Mouse (Mus musculus): ENCODE data around the gene Nop16. TPM values are rescaled to one million over a fixed set of nuclear protein-coding genes. Genes with fewer than 3 reads are reported as not detected.

The Nop16 gene
- polyA plus RNA-seq, 1 experiment from 2014 or later: 78.8 TPM

DNA sequence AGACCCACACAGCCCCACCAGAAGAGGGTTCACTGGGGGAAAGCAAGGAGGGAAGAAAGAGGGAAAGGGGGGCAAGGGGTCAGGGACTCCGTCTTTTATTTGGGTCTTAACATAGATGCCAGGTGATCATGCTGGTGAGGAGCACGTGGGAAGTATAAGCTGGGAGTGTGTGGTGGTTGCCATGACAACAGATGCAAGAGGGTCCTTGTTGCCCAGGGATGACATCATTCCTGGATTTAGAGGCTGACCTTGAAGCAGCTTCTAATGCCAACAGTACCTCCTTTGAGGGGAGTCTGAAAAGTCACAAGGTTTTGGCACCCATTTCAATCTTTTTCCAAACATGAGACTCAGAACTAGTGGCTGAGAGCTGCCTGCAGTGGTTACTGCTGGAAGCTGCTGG, 18.3 kb downstream of the Nop16 start:
- Histone ChIP-seq H3K4me3 (no peak overlapping the region), H3K9me3 (no peaks in the 10 kb centered on the region), H3K4me1 (peaks cover 12% of the 10 kb centered on the region), H3K27ac (no peak overlapping the region), H3K27me3 (no peaks in the 10 kb centered on the region), H3K9ac (no peak overlapping the region), H3K4me2 (no peak overlapping the region), H3K36me3 (no peaks in the 10 kb centered on the region)
- WGBS: 21% methylated on average over 2 of the region's 2 CpGs
- ATAC-seq (ENCODE audit: borderline replicate concordance, extremely low read depth, low FRiP score, low TSS enrichment): no peak

GRCm38 (mm10) chr13:54570736-54571135, 19.2 kb downstream of the Nop16 start:
- peaks cover 8% of the 10 kb centered on the region for H3K4me1 ChIP-seq
- H3K9me3 ChIP-seq: no peaks in the 10 kb centered on the region
- WGBS: 68% methylated on average over 4 of the region's 4 CpGs
- H3K27me3 ChIP-seq: no peaks in the 10 kb centered on the region
- H3K4me3 ChIP-seq: no peak overlapping the region
- H3K9ac ChIP-seq: no peak overlapping the region
- H3K4me2 ChIP-seq: no peak overlapping the region
- no peaks in the 10 kb centered on the region for H3K36me3 ChIP-seq
- no peak overlapping the region for H3K27ac ChIP-seq
- no peak for ATAC-seq (ENCODE audit: borderline replicate concordance, extremely low read depth, low FRiP score, low TSS enrichment)

DNA sequence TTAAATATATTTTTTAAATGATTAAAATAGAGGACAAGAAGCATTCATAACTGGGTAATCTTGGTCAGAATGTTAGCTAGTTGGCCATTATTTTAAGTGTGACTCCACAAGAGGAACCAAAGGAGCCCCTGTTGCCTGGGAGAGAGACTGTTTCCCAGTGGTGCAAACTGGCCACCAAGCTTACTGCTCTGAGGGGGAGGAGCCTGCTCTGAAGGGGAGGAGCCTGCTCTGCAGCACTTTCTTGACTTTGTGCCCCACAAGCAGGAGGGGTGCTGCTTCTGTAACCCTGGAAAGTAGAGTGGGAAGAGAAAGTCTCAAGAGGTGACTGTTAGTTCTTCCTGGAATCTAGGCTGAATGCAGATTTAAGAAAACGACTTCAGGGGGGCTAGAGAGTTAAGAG, 20.6 kb downstream of the Nop16 start:
- no peaks in the 10 kb centered on the region for H3K27me3 ChIP-seq
- no peak overlapping the region for H3K9ac ChIP-seq
- no peaks in the 10 kb centered on the region for H3K9me3 ChIP-seq
- peaks cover 9% of the 10 kb centered on the region for H3K4me1 ChIP-seq
- ATAC-seq (ENCODE audit: borderline replicate concordance, extremely low read depth, low FRiP score, low TSS enrichment): no peak
- H3K27ac ChIP-seq: no peak overlapping the region
- no peak overlapping the region for H3K4me3 ChIP-seq
- no peak overlapping the region for H3K4me2 ChIP-seq
- H3K36me3 ChIP-seq: no peaks in the 10 kb centered on the region
- 32% methylated on average over 1 of the region's 1 CpGs for WGBS

- Histone ChIP-seq H3K4me3 (no peak overlapping the region), H3K9me3 (no peaks in the 10 kb centered on the region), H3K27ac (no peak overlapping the region), H3K9ac (no peak overlapping the region), H3K27me3 (no peaks in the 10 kb centered on the region), H3K4me2 (no peak overlapping the region), H3K4me1 (peaks cover 15% of the 10 kb centered on the region), H3K36me3 (no peaks in the 10 kb centered on the region)
- 32% methylated on average over 5 of the region's 5 CpGs for WGBS
- no peak for ATAC-seq (ENCODE audit: borderline replicate concordance, extremely low read depth, low FRiP score, low TSS enrichment)
Observed at GRCm38 (mm10) chr13:54568380-54568779, 21.5 kb downstream of the Nop16 start.

DNA sequence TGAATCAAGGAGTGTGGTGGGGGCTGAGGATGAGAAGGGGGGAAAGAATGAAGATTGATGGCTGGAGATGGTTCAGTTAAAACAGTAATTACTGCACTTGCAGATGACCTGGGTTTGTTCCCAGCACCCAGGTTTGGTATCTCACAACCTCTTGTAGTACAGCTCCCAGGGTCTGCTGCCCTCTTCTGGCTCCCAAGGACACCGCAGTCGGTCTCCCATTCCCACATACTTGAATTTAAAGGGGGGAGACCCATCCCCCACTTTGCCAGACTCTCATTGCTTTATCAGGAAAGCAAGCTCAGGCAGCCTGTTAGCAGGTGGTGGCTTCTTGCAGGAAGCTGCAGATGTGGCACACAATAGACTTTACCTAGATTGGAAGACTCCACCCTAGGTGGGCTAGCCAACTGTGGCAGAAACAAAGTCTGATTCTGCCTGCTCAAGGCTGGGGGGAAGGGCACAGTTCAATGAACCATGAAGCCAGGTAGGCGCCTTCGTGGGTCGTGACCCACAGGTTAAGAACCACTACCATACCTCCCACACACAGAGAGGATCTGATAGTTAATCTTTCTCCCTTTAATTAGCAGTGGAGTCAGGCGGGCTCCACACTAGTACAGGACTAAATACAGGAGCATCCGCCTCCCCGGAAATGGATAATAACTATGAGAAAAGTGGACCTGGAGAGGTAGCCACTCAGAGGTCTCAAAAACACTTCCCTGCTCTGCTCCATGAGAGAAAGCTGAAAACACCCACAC, 24.1 kb downstream of the Nop16 start:
- H3K4me3 ChIP-seq: peak overlapping the region; percentile 98
- 50% methylated on average over 8 of the region's 8 CpGs for WGBS
- peak overlapping the region; percentile 71 for H3K4me2 ChIP-seq
- H3K27me3 ChIP-seq: no peaks in the 10 kb centered on the region
- peaks cover 11% of the 10 kb centered on the region for H3K36me3 ChIP-seq
- H3K27ac ChIP-seq: peak overlapping the region; percentile 26; the same call in 1 of the 2 replicates
- no peak overlapping the region; the same call in 1 of the 2 replicates for H3K9ac ChIP-seq
- no peaks in the 10 kb centered on the region for H3K9me3 ChIP-seq
- peaks cover 15% of the 10 kb centered on the region for H3K4me1 ChIP-seq
- ATAC-seq (ENCODE audit: borderline replicate concordance, extremely low read depth, low FRiP score, low TSS enrichment): peak; percentile 60

DNA sequence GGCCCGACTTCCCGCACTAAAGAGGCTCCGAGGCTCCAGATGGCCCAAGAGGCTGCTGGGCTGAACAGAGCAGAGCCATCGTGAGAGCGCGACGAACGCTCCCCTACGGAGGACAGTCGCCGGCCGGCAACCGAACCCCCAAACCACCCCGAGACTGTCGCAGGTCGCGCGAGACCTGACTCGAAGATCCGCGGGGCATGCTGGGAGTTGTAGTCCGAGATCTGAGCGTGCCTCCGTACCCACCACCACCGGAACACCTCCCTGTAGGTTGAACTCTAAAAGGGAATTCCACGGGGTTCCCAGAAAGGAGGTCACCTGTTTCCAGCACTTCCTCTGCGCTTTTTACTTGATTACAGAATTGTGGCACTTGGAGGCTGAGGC, 24.7 kb downstream of the Nop16 start, which contains the start of gene 4833439L19Rik:
Gene 4833439L19Rik, minus strand, starts transcription at position 235 of the 381 bp plus-strand sequence.
- Histone ChIP-seq H3K4me3 (peak within 1 kb of the TSS; percentile 98), H3K9me3 (no peaks in the 10 kb centered on the region), H3K9ac (peak within 1 kb of the TSS; percentile 96), H3K27ac (peak within 1 kb of the TSS; percentile 44; the same call in 1 of the 2 replicates), H3K4me1 (peaks cover 15% of the 10 kb centered on the region), H3K4me2 (peak within 1 kb of the TSS; percentile 71), H3K27me3 (no peaks in the 10 kb centered on the region), H3K36me3 (peaks cover 16% of the 10 kb centered on the region)
- peak; percentile 94 for ATAC-seq (ENCODE audit: borderline replicate concordance, extremely low read depth, low FRiP score, low TSS enrichment)
- WGBS: under 1% methylated on average over 27 of the region's 27 CpGs

DNA sequence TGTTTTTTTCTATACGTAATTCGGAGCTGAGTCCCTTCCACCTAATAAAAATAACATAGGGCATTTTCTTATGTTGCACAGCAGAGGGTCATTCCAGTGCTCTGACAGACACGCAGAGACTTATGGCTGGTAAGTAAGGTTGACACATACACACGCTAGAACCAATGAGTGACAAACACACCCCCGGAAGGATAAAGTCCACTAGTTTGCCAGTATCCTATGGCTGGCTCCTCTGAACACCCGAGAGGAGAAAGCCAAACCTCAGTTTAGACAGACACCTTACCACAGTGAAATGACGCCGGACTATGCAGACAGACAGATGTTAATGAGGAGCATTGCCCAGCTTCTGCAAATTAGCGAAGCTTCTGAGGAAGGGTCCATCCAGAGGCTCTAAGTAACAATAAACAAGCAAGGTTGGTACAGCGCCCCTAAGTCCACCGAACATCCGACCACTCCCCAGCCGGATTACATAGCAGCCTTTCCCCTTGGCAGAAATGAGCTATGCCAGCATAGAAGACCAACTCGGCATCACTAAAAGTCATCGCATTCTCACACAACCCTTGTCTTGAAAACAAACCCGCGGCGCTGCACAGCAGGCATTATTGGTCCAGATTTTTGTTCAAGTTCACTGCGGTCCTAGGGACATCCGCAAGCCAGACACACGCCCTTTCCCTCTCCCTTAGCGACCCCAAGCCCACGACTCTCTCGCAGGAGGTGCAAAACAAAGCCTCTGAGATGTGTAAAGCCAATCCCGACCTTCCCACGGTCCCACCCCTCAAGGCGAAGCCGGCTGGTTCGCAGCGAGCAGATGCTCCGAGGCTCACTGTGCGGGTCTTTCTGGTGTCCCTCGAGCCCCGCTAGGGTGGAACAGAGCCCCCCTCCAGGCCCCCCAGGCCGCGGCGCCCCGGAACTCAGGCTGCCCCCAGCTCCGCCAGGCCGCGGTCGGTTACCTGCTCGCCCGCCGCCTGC, 25.4 kb downstream of the Nop16 start:
- Histone ChIP-seq H3K9me3 (no peaks in the 10 kb centered on the region), H3K36me3 (peaks cover 23% of the 10 kb centered on the region), H3K27ac (peak overlapping the region; percentile 44; the same call in 1 of the 2 replicates), H3K4me3 (peak overlapping the region; percentile 98), H3K4me1 (peaks cover 15% of the 10 kb centered on the region), H3K9ac (peak overlapping the region; percentile 96), H3K4me2 (peak overlapping the region; percentile 71), H3K27me3 (no peaks in the 10 kb centered on the region)
- 11% methylated on average over 37 of the region's 45 CpGs for WGBS
- ATAC-seq (ENCODE audit: borderline replicate concordance, extremely low read depth, low FRiP score, low TSS enrichment): peak; percentile 41

GRCm38 (mm10) chr13:54562562-54562961, 27.3 kb downstream of the Nop16 start:
- H3K4me1 ChIP-seq: peaks cover 15% of the 10 kb centered on the region
- peaks cover 42% of the 10 kb centered on the region for H3K36me3 ChIP-seq
- ATAC-seq (ENCODE audit: borderline replicate concordance, extremely low read depth, low FRiP score, low TSS enrichment): no peak
- no peaks in the 10 kb centered on the region for H3K27me3 ChIP-seq
- no peak overlapping the region for H3K4me2 ChIP-seq
- no peak overlapping the region for H3K9ac ChIP-seq
- no peak overlapping the region for H3K4me3 ChIP-seq
- 78% methylated on average over 7 of the region's 7 CpGs for WGBS
- no peaks in the 10 kb centered on the region for H3K9me3 ChIP-seq
- H3K27ac ChIP-seq: no peak overlapping the region

- Histone ChIP-seq H3K36me3 (peaks cover 60% of the 10 kb centered on the region), H3K4me2 (no peak overlapping the region), H3K27me3 (no peaks in the 10 kb centered on the region), H3K27ac (no peak overlapping the region), H3K9me3 (no peaks in the 10 kb centered on the region), H3K9ac (no peak overlapping the region), H3K4me1 (peaks cover 13% of the 10 kb centered on the region), H3K4me3 (no peak overlapping the region)
- no peak for ATAC-seq (ENCODE audit: borderline replicate concordance, extremely low read depth, low FRiP score, low TSS enrichment)
- 90% methylated on average over 7 of the region's 7 CpGs for WGBS
Observed at GRCm38 (mm10) chr13:54560608-54561007, 29.3 kb downstream of the Nop16 start.

DNA sequence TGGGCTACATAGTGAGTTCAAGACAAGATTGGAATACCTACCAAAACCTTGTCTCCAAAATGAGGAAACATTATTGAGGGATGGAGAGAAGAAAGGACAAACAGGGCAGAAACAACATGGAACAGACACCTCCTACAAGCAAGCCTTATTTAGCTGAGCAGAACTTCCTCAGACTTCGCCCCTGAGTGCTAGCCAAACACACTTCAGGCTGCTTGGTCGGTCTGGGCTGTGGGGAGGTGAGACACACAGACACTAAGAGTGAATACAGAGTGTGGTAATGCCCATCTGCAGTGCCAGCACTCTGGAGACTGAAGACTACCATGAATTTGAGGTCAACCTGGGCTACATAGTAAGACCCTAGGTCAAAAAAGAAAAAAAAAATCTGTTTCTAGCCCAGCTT, 30.2 kb downstream of the Nop16 start:
- no peaks in the 10 kb centered on the region for H3K27me3 ChIP-seq
- no peak overlapping the region for H3K27ac ChIP-seq
- H3K4me1 ChIP-seq: peaks cover 10% of the 10 kb centered on the region
- peaks cover 61% of the 10 kb centered on the region for H3K36me3 ChIP-seq
- no peak overlapping the region for H3K4me3 ChIP-seq
- WGBS: 88% methylated on average over 2 of the region's 2 CpGs
- no peak for ATAC-seq (ENCODE audit: borderline replicate concordance, extremely low read depth, low FRiP score, low TSS enrichment)
- H3K4me2 ChIP-seq: no peak overlapping the region
- H3K9me3 ChIP-seq: no peaks in the 10 kb centered on the region
- H3K9ac ChIP-seq: no peak overlapping the region

- Histone ChIP-seq H3K36me3 (peaks cover 78% of the 10 kb centered on the region), H3K4me3 (no peak overlapping the region), H3K4me2 (no peak overlapping the region), H3K27ac (no peak overlapping the region), H3K27me3 (no peaks in the 10 kb centered on the region), H3K9ac (no peak overlapping the region), H3K9me3 (no peaks in the 10 kb centered on the region), H3K4me1 (no peaks in the 10 kb centered on the region)
- WGBS: 96% methylated on average over 1 of the region's 1 CpGs
- ATAC-seq (ENCODE audit: borderline replicate concordance, extremely low read depth, low FRiP score, low TSS enrichment): no peak
Observed at GRCm38 (mm10) chr13:54557652-54558051, 32.2 kb downstream of the Nop16 start.

DNA sequence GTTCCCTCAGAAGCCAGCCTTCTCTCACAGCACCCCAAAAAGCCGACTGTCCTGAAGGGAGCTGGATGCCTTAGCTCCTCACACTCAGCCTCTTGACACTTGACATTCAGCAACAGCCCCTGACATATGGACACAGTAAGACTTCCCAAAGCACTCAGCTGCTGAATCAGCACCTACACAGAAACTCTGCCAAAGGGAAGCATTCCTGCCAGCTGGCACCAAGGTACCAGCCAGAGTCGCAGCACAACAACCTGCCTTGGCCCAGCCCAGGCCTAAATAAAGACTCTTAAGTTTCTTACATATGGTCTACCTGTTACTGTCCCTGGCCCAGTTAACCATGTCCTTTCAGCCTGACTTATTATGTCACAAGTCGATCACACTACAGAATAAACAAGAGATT, 33.1 kb downstream of the Nop16 start:
- Histone ChIP-seq H3K9ac (no peak overlapping the region), H3K27ac (no peak overlapping the region), H3K4me1 (no peaks in the 10 kb centered on the region), H3K36me3 (peaks cover 85% of the 10 kb centered on the region), H3K4me3 (no peak overlapping the region), H3K4me2 (no peak overlapping the region), H3K27me3 (no peaks in the 10 kb centered on the region), H3K9me3 (no peaks in the 10 kb centered on the region)
- ATAC-seq (ENCODE audit: borderline replicate concordance, extremely low read depth, low FRiP score, low TSS enrichment): no peak
- 76% methylated on average over 3 of the region's 3 CpGs for WGBS

Data from lung, embryonic 15.5 days (tissue).